Mouse (Mus musculus) liver, adult 2 months (tissue): Measurements from ENCODE around the gene Zfp629.

Experiments
- CTCF ChIP-seq: fragments of 200-500 bp; IDR thresholded peaks from 2 replicates; pipeline ENCODE4 v1.5.1; 2011; ENCODE audit warnings: low read depth, low read length, control low read depth
- POLR2A ChIP-seq: fragments of 200-500 bp; IDR thresholded peaks from 2 replicates; pipeline ENCODE4 v1.6.1; 2011; ENCODE audit warnings: low read length, control low read depth; ENCODE audit not compliant: insufficient read depth; ENCODE audit errors: extremely low read depth

GRCm38 (mm10) chr7:127583260-127583659 lies 32.3 kb downstream of the Zfp629 start:
- TF ChIP-seq CTCF: no peak
- no peak for TF ChIP-seq POLR2A
